Mouse (Mus musculus) stomach, embryonic 14.5 days (tissue): ENCODE data around the gene Srbd1. TPM values are rescaled to one million over a fixed set of nuclear protein-coding genes. Genes with fewer than 3 reads are reported as not detected.

Experiments
- ATAC-seq: fragments of 200-750 bp; cut with Nextera tagmentation; 2 replicates; pipeline ENCODE4 v1.8.0; 2017; ENCODE audit warnings: low read depth, moderate TSS enrichment; ENCODE audit not compliant: insufficient number of reproducible peaks, insufficient read depth, low FRiP score
- H3K27ac ChIP-seq: fragments of 300-500 bp; sonication (generic); 2 replicates; pipeline ENCODE4 v1.5.1; 2014; ENCODE audit warnings: mild to moderate bottlenecking, low read length, moderate library complexity, mixed read lengths
- H3K27me3 ChIP-seq: fragments of 300-500 bp; sonication (generic); 2 replicates; pipeline ENCODE4 v1.6.1; 2014; ENCODE audit warnings: low read length, control low read depth, mixed read lengths; ENCODE audit not compliant: control insufficient read depth, insufficient read depth
- H3K36me3 ChIP-seq: fragments of 300-500 bp; sonication (generic); 2 replicates; pipeline ENCODE4 v1.6.1; 2014; ENCODE audit warnings: mild to moderate bottlenecking, control low read depth, low read length, moderate library complexity, mixed read lengths; ENCODE audit not compliant: control insufficient read depth, insufficient read depth
- H3K4me1 ChIP-seq: fragments of 300-500 bp; sonication (generic); 2 replicates; pipeline ENCODE4 v1.6.1; 2014; ENCODE audit warnings: low read length, control low read depth, mixed read lengths; ENCODE audit not compliant: control insufficient read depth, insufficient read depth
- H3K4me2 ChIP-seq: fragments of 300-500 bp; sonication (generic); replicated peaks from 2 replicates; pipeline ENCODE4 v1.6.1; 2014; ENCODE audit warnings: low read depth, low read length, control low read depth
- H3K4me3 ChIP-seq: fragments of 300-500 bp; sonication (generic); 2 replicates; pipeline ENCODE4 v1.5.1; 2014; ENCODE audit warnings: low read depth, low read length, control low read depth
- H3K9ac ChIP-seq: fragments of 300-500 bp; sonication (generic); replicated peaks from 2 replicates; pipeline ENCODE4 v1.6.1; 2014; ENCODE audit warnings: low read depth, mild to moderate bottlenecking, control low read depth, low read length, moderate library complexity, mixed read lengths
- H3K9me3 ChIP-seq: fragments of 300-500 bp; sonication (generic); 2 replicates; pipeline ENCODE4 v1.6.1; 2016; ENCODE audit warnings: low read depth, low read length, control low read depth; ENCODE audit not compliant: control insufficient read depth
- WGBS: fragments of 180-500 bp; shearing (Covaris S2); extraction: QIAGEN DNeasy Blood & Tissue Kit; methylation state at CpG from one replicate; pipeline ENCODE4 v1.1.7; 2014; 5-methylcytosine and 5-hydroxymethylcytosine counted together
- polyA plus RNA-seq: library from polyadenylated mRNA; unstranded; fragments of >200 nt; fragmentation: Nextera tagmentation; extraction: Ambion mirVana; gene quantifications from 2 replicates; pipeline ENCODE4 v1.2.1, GENCODE M21; 2014

Srbd1 gene
- polyA plus RNA-seq, 1 experiment from 2014 or later: 10.7 TPM

DNA sequence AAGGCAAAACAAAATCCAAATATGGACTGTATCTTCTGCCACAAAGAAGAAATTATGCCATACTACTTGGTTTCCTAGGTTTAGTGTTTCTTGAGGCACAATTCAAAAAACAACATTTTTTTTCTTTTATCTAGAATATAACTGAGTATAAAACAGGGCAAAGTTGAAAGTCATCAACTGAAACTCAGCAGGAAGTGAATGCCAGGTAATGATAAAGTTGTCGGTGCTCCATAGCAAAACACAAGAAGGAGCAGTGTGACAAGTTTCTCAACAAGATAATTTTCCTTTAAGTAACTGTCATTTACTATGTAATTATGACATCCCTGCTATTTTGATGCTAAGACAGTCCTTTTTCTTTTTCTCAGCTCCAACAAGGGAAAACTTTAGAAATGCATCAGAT lies 123.2 kb downstream of the Srbd1 start:
- H3K4me2 ChIP-seq: no peak overlapping the region
- no peak overlapping the region for H3K27ac ChIP-seq
- WGBS: 54% methylated on average over 1 of the region's 1 CpGs
- H3K4me1 ChIP-seq: no peaks in the 10 kb centered on the region
- H3K4me3 ChIP-seq: no peak overlapping the region
- no peaks in the 10 kb centered on the region for H3K36me3 ChIP-seq
- ATAC-seq: no peak
- H3K9ac ChIP-seq: no peak overlapping the region
- peaks cover 6% of the 10 kb centered on the region; the same call in 1 of the 2 replicates for H3K9me3 ChIP-seq
- H3K27me3 ChIP-seq: no peaks in the 10 kb centered on the region

DNA sequence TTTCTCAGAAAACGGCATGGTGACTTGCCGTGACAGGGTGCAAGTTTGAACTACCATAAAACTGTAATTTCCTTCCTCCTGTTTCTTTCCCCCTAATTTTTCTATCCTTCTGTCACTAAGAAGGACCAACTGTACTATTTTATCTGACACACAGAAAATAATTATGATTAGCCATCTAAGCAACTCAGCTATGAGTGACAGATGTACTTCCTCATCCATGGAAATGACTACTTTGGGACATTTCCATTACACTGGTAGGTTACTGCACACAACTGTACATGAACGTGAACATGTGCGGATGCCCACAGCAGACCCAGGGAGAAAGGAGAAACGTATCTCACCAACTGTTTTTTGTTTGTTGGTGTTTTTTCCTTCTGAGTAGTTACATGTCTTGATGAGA lies 123.7 kb downstream of the Srbd1 start:
- Histone ChIP-seq H3K4me3 (no peak overlapping the region), H3K9ac (no peak overlapping the region), H3K27ac (no peak overlapping the region), H3K4me2 (no peak overlapping the region), H3K36me3 (no peaks in the 10 kb centered on the region), H3K9me3 (peaks cover 6% of the 10 kb centered on the region; the same call in 1 of the 2 replicates), H3K27me3 (no peaks in the 10 kb centered on the region), H3K4me1 (no peaks in the 10 kb centered on the region)
- no peak for ATAC-seq
- 84% methylated on average over 5 of the region's 5 CpGs for WGBS

DNA sequence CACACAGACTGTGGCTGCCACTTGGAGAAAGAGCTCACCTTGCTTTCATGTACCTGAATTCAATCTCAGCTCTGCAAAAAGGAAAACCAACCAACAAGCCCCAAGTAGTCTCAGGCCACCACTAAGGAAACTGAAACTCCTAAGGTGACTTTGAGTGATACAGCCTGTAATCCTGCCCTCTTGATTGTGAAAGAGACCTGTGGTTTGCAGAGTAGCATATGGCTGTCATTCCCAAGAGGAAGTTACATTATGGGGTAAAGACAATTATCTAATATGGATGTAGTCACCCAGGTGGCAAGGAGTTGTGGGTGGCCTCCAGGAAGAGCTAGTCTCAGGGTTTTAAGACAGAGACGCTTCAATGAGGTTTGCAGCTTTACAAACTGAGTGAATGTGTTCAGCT lies 125.2 kb downstream of the Srbd1 start:
- no peaks in the 10 kb centered on the region for H3K4me1 ChIP-seq
- no peak overlapping the region for H3K9ac ChIP-seq
- 87% methylated on average over 1 of the region's 1 CpGs for WGBS
- ATAC-seq: no peak
- H3K9me3 ChIP-seq: peaks cover 6% of the 10 kb centered on the region; the same call in 1 of the 2 replicates
- H3K4me2 ChIP-seq: no peak overlapping the region
- H3K27me3 ChIP-seq: no peaks in the 10 kb centered on the region
- no peak overlapping the region for H3K4me3 ChIP-seq
- no peaks in the 10 kb centered on the region for H3K36me3 ChIP-seq
- H3K27ac ChIP-seq: no peak overlapping the region

DNA sequence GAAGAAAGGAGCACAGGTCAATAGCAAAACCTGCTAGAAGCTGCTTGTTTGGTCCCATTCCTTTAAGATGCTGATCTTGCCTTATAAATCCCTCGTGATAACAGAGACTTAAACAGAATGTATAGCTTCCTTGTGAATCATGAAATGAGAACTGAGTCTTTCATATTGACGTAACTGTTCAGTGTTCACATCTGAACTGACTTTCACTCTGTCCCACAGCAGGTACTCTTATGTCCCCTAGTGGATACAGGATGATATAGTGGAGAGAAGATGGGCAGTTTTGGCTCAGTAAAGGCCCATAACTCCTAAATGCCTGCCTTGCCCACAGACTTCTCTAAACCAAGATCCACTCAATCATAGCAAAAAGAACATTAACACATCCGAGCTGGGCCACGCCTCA lies 130.7 kb downstream of the Srbd1 start:
- Histone ChIP-seq H3K27me3 (no peaks in the 10 kb centered on the region), H3K36me3 (no peaks in the 10 kb centered on the region), H3K27ac (no peak overlapping the region), H3K9ac (no peak overlapping the region), H3K4me1 (0 out of 2 replicates have a peak, but pooled peaks cover 4% of the 10 kb centered on the region), H3K4me3 (no peak overlapping the region), H3K4me2 (no peak overlapping the region), H3K9me3 (peaks cover 6% of the 10 kb centered on the region; the same call in 1 of the 2 replicates)
- ATAC-seq: no peak
- WGBS: 49% methylated on average over 4 of the region's 4 CpGs

DNA sequence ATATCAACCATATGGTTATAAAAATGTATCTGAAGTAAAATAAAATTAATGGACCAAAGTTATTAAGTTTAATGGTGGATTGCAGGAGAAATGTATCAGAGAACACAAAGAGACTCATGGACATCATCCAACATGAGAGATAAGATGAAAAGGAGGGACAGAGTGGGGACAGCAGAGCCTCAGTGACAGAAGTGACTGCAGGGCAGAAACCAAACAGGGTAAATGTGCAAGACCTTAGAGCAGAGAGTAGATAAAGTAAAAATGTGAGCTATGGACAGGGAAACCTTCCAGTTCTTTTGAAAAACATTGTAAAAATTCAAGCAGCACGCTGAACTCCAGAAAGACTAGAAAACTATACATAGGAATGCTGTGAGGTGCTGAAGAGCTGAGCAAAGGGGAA lies 132.4 kb downstream of the Srbd1 start:
- Histone ChIP-seq H3K4me2 (no peak overlapping the region), H3K4me3 (no peak overlapping the region), H3K27me3 (no peaks in the 10 kb centered on the region), H3K4me1 (0 out of 2 replicates have a peak, but pooled peaks cover 11% of the 10 kb centered on the region), H3K27ac (no peak overlapping the region), H3K9me3 (no peaks in the 10 kb centered on the region), H3K36me3 (no peaks in the 10 kb centered on the region), H3K9ac (no peak overlapping the region)
- WGBS: 66% methylated on average over 1 of the region's 1 CpGs
- ATAC-seq: no peak

DNA sequence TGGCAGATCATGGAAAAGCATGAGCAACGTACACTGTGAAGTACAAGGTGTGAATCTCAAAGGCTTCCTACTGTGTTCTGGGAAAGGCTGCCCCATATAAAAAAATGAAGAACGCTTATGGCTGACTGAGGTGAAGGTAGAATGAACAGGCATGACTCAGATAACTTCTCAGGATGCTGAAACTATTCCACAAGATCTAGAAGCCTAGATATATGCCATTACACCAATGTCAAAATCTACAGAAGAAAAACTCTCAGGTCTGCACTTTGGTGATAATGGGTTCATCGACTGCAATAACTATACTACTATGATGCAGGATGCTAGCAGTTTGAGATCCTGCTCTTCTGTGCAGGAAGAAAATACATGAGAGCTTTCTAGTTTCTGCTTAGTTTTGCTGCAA lies 133.1 kb downstream of the Srbd1 start:
- H3K27ac ChIP-seq: no peak overlapping the region
- 92% methylated on average over 3 of the region's 3 CpGs for WGBS
- no peak overlapping the region for H3K4me2 ChIP-seq
- no peak for ATAC-seq
- no peaks in the 10 kb centered on the region for H3K9me3 ChIP-seq
- H3K27me3 ChIP-seq: no peaks in the 10 kb centered on the region
- H3K4me3 ChIP-seq: no peak overlapping the region
- 0 out of 2 replicates have a peak, but pooled peaks cover 11% of the 10 kb centered on the region for H3K4me1 ChIP-seq
- no peaks in the 10 kb centered on the region for H3K36me3 ChIP-seq
- no peak overlapping the region for H3K9ac ChIP-seq

DNA sequence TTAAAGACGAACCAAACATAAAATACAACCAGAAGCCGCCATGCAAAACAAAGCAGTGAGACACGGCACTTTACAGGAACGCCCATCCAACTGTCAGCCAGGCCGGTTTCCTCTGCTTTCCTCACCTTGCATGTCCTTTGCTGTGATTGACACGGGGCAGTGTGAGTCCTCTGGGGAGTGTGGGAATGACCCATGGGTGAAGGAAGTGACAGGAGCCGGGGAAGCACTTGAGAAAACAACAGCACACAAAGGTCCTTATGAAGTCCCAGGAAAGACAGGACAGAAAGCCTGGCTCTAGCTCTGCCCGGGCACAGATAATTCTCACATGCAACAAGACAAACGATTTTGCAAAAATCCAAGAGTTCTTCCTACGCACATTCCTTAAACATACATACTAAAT lies 136.6 kb downstream of the Srbd1 start:
- 36% methylated on average over 10 of the region's 10 CpGs for whole genome bisulfite sequencing
- Histone ChIP-seq H3K27me3 (no peaks in the 10 kb centered on the region), H3K9me3 (no peaks in the 10 kb centered on the region), H3K4me3 (no peak overlapping the region), H3K36me3 (no peaks in the 10 kb centered on the region), H3K4me2 (no peak overlapping the region), H3K27ac (no peak overlapping the region; the same call in 1 of the 2 replicates), H3K9ac (no peak overlapping the region), H3K4me1 (0 out of 2 replicates have a peak, but pooled peaks cover 8% of the 10 kb centered on the region)
- ATAC-seq: no peak

DNA sequence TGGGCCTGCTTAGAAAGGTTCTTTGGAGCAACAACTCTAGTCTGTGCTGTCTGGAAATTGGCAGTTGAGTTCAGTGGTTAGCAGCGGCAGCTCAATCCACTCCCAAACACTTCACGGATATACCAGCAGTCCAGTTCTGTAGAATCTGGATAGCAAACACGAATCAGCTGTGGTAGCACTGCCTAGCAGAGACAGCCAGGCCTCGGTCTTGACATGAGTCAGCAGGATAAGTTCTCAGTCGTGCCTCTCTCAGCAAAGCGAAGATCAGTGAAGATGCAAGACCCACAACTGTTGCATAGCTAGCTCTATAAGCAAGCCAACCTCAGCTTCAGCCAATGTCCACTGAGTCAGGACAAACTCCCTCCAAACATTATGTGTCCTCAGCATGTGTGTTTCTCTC lies 142.9 kb downstream of the Srbd1 start:
- Histone ChIP-seq H3K4me2 (no peak overlapping the region), H3K27ac (no peak overlapping the region), H3K4me3 (no peak overlapping the region), H3K36me3 (peaks cover 3% of the 10 kb centered on the region; the same call in 1 of the 2 replicates), H3K27me3 (no peaks in the 10 kb centered on the region), H3K9ac (no peak overlapping the region), H3K9me3 (0 out of 2 replicates have a peak, but pooled peaks cover 1% of the 10 kb centered on the region), H3K4me1 (no peaks in the 10 kb centered on the region)
- WGBS: 96% methylated on average over 6 of the region's 6 CpGs
- ATAC-seq: no peak

DNA sequence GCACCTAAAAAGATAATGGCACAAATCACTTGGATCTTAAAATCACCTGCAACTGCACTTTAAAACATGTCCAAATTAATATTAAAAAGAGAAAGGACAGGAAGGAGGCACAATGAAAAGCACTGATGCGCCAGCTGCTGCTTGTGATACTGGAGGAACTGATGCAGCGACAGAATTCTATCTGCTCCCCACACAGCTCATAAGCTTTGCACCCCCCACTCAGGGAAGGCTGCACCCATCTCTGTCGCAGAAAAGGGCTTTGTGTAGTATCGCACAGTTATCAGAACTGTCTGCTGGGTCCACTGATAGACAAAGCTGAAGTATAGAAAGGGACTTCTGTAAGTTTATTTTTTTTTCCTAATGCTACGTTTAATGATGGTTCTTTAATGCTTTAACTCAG lies 143.3 kb downstream of the Srbd1 start:
- H3K4me2 ChIP-seq: no peak overlapping the region
- peaks cover 3% of the 10 kb centered on the region; the same call in 1 of the 2 replicates for H3K36me3 ChIP-seq
- H3K9me3 ChIP-seq: 0 out of 2 replicates have a peak, but pooled peaks cover 3% of the 10 kb centered on the region
- ATAC-seq: no peak
- no peak overlapping the region for H3K27ac ChIP-seq
- WGBS: 87% methylated on average over 5 of the region's 5 CpGs
- H3K4me3 ChIP-seq: no peak overlapping the region
- no peak overlapping the region for H3K9ac ChIP-seq
- no peaks in the 10 kb centered on the region for H3K4me1 ChIP-seq
- no peaks in the 10 kb centered on the region for H3K27me3 ChIP-seq
